In genomic region chr6:89362281-89363106, GRCm38 (mm10) we compare ENCODE assay signal across 8 mouse cellular contexts. TPM values are rescaled to one million over a fixed set of nuclear protein-coding genes. Genes with fewer than 3 reads are reported as not detected.
DNase-seq lines count a peak whose midpoint lies in the region; ATAC-seq lines count a peak whose summit lies in the region.

Gene Plxna1 (minus strand): TSS chr6:89362620.

- peak; percentile 78 for ATAC-seq in hindbrain, embryonic 12.5 days (ENCODE audit: low FRiP score)
- ATAC-seq in megakaryocyte, adult 5-6 weeks (ENCODE audit: poor library complexity, severe bottlenecking), result peak; percentile 36

- peak within 1 kb of the TSS; percentile 100 for H3K9ac ChIP-seq in hindbrain, embryonic 12.5 days

- under 1% methylated on average over 68 of the region's 110 CpGs for WGBS in hindbrain, embryonic 12.5 days

- DNase-seq in left cerebral cortex, adult 18-20 months (ENCODE audit: low spot score in 2 of 2), result peak; percentile 46 to 64
- no peak for DNase-seq in left cerebral cortex, adult 11 months (ENCODE audit: low spot score)
- DNase-seq in cerebellum, postnatal 10 days, result peak; percentile 78 to 79
- DNase-seq in frontal cortex, postnatal 25 days (ENCODE audit: low spot score in 2 of 2), result peak; percentile 46 to 47
- peak in 1 of 2 experiments; percentile 55 for DNase-seq in left cerebral cortex, adult 8-10 months (ENCODE audit: low spot score in 2 of 2)
- peak; percentile 54 for DNase-seq in skeletal muscle tissue, adult 2 months (ENCODE audit: low read depth, low spot score)

- peak within 1 kb of the TSS; percentile 94 for H3K4me2 ChIP-seq in hindbrain, embryonic 12.5 days (replicated peaks)

- H3K4me3 ChIP-seq in hindbrain, embryonic 12.5 days, result peak within 1 kb of the TSS; percentile 91

- 0 out of 2 replicates have a peak, but pooled peaks cover 1% of the 10 kb centered on the region for H3K9me3 ChIP-seq in hindbrain, embryonic 12.5 days (replicated peaks)

- H3K27ac ChIP-seq in hindbrain, embryonic 12.5 days, result peak within 1 kb of the TSS; percentile 82

- no peaks in the 10 kb centered on the region for H3K36me3 ChIP-seq in hindbrain, embryonic 12.5 days

- peaks cover 47% of the 10 kb centered on the region for H3K4me1 ChIP-seq in hindbrain, embryonic 12.5 days

- H3K27me3 ChIP-seq in hindbrain, embryonic 12.5 days, result peaks cover 11% of the 10 kb centered on the region; the same call in 1 of the 2 replicates

RNA-seq across cellular contexts. Expression of gene Plxna1, which starts in this region (rescaled TPM):
- 10 to 100 TPM; 56.4 to 66.9 TPM for total RNA-seq in left cerebral cortex, adult 18-20 months (2021)
- 62.8 and 65.2 TPM in 2 replicates for polyA plus RNA-seq in hindbrain, embryonic 12.5 days (2016; fragmentation: Nextera tagmentation; extraction: Ambion mirVana)
- 10 to 100 TPM; 49.7 to 53.1 (median 51.4) TPM for total RNA-seq in left cerebral cortex, adult 8-10 months (2022)
- 0.91 and 2.7 TPM in 2 replicates for total RNA-seq in megakaryocyte, adult 5-6 weeks (2015)
- total RNA-seq in megakaryocyte, adult 5-6 weeks (2017), result 1.4 and 5.7 TPM in 2 replicates

Comparison
In these comparisons a context has a peak if more than half of its experiments do, and no peak if none do; other contexts are left out.
1. RNA of gene Plxna1 (total RNA-seq): 56.4 to 66.9 TPM in left cerebral cortex, adult 18-20 months and 49.7 to 53.1 TPM in left cerebral cortex, adult 8-10 months; 0.91 to 5.7 TPM in megakaryocyte, adult 5-6 weeks; every median in the first group is over 4 times any median in the second.